Mouse (Mus musculus): ENCODE data around the gene Paip2b. TPM values are rescaled to one million over a fixed set of nuclear protein-coding genes. Genes with fewer than 3 reads are reported as not detected.

Gene Paip2b
- polyA plus RNA-seq, 1 experiment from 2014 or later: 22.4 TPM

- ATAC-seq (ENCODE audit: low FRiP score, low read depth): no peak
- Histone ChIP-seq H3K27me3 (replicated peaks) (peaks cover 57% of the 10 kb centered on the region), H3K4me3 (peak overlapping the region; percentile 26), H3K9me3 (no peaks in the 10 kb centered on the region), H3K4me2 (replicated peaks) (peak overlapping the region; percentile 55), H3K27ac (no peak overlapping the region), H3K4me1 (peaks cover 8% of the 10 kb centered on the region), H3K9ac (no peak overlapping the region), H3K36me3 (no peaks in the 10 kb centered on the region)
- WGBS: 1% methylated on average over 35 of the region's 35 CpGs
Measured at GRCm38 (mm10) chr6:83762880-83763431, 68.6 kb downstream of the Paip2b start.

- Histone ChIP-seq H3K4me2 (replicated peaks) (peak within 1 kb of the TSS; percentile 55), H3K27me3 (replicated peaks) (peaks cover 63% of the 10 kb centered on the region), H3K9ac (no peak within 1 kb of the TSS), H3K36me3 (no peaks in the 10 kb centered on the region), H3K27ac (no peak within 1 kb of the TSS), H3K9me3 (no peaks in the 10 kb centered on the region), H3K4me3 (peak within 1 kb of the TSS; percentile 26), H3K4me1 (peaks cover 8% of the 10 kb centered on the region)
- 29% methylated on average over 6 of the region's 6 CpGs for WGBS
- ATAC-seq (ENCODE audit: low FRiP score, low read depth): no peak
Measured at GRCm38 (mm10) chr6:83762344-83762743, 69.2 kb downstream of the Paip2b start, which contains the start of gene Ankrd53. Ankrd53 (plus strand) TSS chr6:83762644.

- 75% methylated on average over 9 of the region's 9 CpGs for WGBS
Measured at GRCm38 (mm10) chr6:83756051-83756450, 75.5 kb downstream of the Paip2b start.

More at GRCm38 (mm10) chr6:83756051-83756450, 75.5 kb downstream of the Paip2b start:
- H3K4me3 ChIP-seq: no peak overlapping the region
- H3K27ac ChIP-seq: no peak overlapping the region
- no peaks in the 10 kb centered on the region for H3K36me3 ChIP-seq
- no peak for ATAC-seq (ENCODE audit: low FRiP score, low read depth)
- no peak overlapping the region for H3K4me2 ChIP-seq (replicated peaks)
- H3K9me3 ChIP-seq: no peaks in the 10 kb centered on the region
- H3K9ac ChIP-seq: no peak overlapping the region
- no peaks in the 10 kb centered on the region for H3K4me1 ChIP-seq
- H3K27me3 ChIP-seq (replicated peaks): peaks cover 59% of the 10 kb centered on the region

Other genes starting within 250 kb of the Paip2b start
- gene Clec4f, start 175.6 kb downstream of the Paip2b start, polyA plus RNA-seq (2016; fragmentation: Nextera tagmentation; extraction: Ambion mirVana): not detected in 2 replicates
- not detected in 2 replicates for gene Cd207, start 153.9 kb downstream of the Paip2b start, polyA plus RNA-seq (2016; fragmentation: Nextera tagmentation; extraction: Ambion mirVana)
- 0.15 TPM in 1 of 2 replicates, not detected in the other for gene Vax2, start 120.5 kb downstream of the Paip2b start, polyA plus RNA-seq (2016; fragmentation: Nextera tagmentation; extraction: Ambion mirVana)
- gene Atp6v1b1, start 88.8 kb downstream of the Paip2b start, polyA plus RNA-seq (2016; fragmentation: Nextera tagmentation; extraction: Ambion mirVana): not detected in 2 replicates
- gene Ankrd53, start 69.1 kb downstream of the Paip2b start, polyA plus RNA-seq (2016; fragmentation: Nextera tagmentation; extraction: Ambion mirVana): 0.15 and 0.22 TPM in 2 replicates
- gene Tex261, start 55.9 kb downstream of the Paip2b start, polyA plus RNA-seq (2016; fragmentation: Nextera tagmentation; extraction: Ambion mirVana): 71.6 and 72.6 TPM in 2 replicates
- gene Nagk, start 36.8 kb downstream of the Paip2b start, polyA plus RNA-seq (2016; fragmentation: Nextera tagmentation; extraction: Ambion mirVana): 59.1 and 62.6 TPM in 2 replicates
- gene Zfp638, start 35.4 kb upstream of the Paip2b start, polyA plus RNA-seq (2016; fragmentation: Nextera tagmentation; extraction: Ambion mirVana): 86.4 and 92.4 TPM in 2 replicates
- 7.6 and 8.2 TPM in 2 replicates for gene Dysf, start 176.8 kb upstream of the Paip2b start, polyA plus RNA-seq (2016; fragmentation: Nextera tagmentation; extraction: Ambion mirVana)

Data from neural tube, embryonic 12.5 days (tissue).